Mouse (Mus musculus) cerebellum, postnatal 36 days (tissue): ENCODE measurements around the gene Car14.
"Not testable (repeated sequence)": the region's sequence is repeated elsewhere in the genome, so short reads cannot be mapped to it uniquely, and the experiment has no call there.

ENCODE experiments used
- DNase-seq, 2 experiments: peaks; one replicate each; pipeline ENCODE4 v3.0.0; 2021 to 2022; ENCODE audit warnings: mixed read lengths in 2 of 2

Gene Car14

GRCm38 (mm10) chr3:95904568-95904967 lies at the start of gene Car14:
Gene Car14 (minus strand): TSS chr3:95904691.
- DNase-seq, result no peak

DNA sequence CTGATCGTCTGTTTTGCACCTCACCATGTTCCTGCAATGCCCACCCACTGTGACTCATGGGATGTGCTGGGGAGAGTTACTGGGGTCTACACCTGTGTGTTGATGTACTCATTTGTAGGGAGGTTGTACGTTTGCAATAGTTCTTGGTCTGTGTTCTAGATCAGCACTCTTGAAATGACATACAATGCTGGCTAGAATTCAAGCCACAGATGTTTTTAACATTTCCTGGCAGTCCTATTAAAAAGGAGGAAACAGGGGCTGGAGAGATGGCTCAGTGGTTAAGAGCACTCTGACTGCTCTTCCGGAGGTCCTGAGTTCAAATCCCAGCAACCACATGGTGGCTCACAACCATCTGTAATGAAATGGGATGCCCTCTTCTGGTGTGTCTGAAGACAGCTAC lies 49.0 kb upstream of the Car14 start:
- DNase-seq, result no peak

- DNase-seq, result no peak
These were observed 48.5 kb upstream of the Car14 start for GRCm38 (mm10) chr3:95953023-95953422.

DNA sequence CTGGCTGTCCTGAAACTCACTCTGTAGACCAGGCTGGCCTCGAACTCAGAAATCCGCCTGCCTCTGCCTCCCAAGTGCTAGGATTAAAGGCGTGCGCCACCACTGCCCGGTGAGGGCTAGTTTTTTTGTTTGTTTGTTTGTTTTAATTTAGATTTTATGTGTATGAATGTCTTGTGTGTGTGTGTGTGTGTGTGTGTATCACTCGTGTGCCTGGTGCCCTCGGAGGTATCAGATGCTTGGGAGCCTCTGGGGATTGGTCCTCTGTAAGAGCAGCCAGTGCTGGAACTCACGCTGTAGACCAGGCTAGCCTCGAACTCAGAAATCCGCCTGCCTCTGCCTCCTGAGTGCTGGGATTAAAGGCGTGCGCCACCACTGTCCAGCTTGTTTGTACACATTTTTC lies 47.1 kb upstream of the Car14 start:
- DNase-seq, result not testable (repeated sequence)

DNA sequence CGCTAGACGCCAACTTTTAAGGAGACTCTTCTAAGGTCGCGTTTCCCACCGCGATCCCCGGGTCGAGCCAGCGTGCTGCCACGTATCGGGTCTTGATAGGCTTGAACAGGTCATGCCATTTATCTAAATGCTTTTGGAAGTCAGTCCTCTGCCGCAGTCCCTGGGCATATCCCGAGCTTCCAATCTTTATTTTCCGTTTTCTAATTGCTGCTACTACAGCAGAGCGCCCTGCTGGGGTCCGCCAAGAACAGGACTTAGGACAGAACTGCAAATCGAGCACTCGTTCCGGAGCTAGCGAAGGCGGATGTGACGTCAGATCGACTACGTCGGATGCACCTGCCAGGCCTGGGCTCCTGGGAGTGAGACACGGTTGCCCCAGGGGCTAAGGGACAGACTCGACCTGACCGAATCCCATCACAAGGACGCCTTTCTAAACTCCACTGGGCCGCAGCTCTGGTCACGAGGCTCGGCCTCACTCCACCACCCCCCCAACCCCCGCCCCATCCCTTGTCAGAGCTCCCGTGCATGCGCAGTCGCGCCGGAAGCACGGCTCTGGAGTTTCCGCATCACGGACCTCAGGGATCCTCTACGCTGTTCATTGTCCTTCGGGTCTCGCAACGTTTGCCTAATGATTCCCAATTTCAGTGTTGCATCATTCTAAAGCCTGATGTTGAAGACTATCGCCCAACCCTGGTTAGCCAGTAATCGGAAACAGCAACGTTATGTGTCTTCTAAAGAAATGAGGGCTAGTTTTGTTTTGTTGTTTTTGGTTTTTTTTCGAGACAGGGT lies 46.5 kb upstream of the Car14 start:
- DNase-seq, result peak; percentile 90 to 95

GRCm38 (mm10) chr3:95948325-95948724 lies 43.8 kb upstream of the Car14 start:
- no peak for DNase-seq

DNA sequence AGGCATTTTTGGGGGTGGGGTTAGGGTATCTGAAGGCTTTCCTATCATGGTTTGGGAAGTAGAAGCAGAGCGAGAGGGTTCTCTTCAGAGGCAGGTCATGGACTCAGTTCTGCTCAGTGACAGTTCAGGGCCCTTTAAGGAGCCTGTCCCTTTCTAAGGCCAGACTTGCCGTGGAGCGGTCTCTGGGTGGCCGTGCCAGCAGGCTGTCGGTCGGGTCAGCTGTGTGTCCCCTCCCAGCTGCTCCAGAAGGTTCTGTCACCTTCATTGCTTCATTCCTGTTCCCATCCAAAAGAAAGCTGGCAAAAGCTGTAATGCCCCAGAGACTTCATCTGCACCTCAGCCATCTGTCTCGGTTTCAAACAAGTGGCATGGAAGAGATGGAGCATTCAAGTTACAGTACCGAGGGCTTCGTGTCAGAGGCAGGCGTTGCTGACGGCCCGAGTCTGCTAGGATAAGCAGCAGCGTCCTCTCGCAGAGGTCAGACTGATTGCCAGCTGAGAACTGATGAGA lies 41.3 kb upstream of the Car14 start:
- DNase-seq, result no peak

- no peak for DNase-seq
These were observed 40.3 kb upstream of the Car14 start for GRCm38 (mm10) chr3:95944742-95945141.

DNA sequence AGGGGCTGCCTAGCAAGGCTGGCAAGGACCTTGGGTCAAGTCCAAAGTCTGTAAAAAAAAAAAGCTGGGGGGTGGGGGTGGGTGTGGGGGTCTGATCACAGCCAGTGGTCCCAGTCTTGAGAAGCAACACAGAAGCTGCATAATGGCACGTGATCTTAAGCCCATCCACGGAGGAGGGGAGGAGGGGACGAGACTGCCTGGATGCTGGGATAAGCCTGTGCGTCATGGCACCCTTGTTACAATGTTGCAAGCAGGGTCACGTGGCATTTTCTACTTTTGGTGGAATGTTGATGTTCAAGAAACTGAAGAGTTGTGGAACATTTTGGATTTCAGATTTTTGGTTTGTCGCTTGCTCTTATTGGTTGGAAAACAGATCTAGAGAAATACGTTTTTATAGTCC lies 38.7 kb upstream of the Car14 start:
- no peak for DNase-seq

- DNase-seq, result no peak
These were observed 38.3 kb upstream of the Car14 start for GRCm38 (mm10) chr3:95942749-95943148.

DNA sequence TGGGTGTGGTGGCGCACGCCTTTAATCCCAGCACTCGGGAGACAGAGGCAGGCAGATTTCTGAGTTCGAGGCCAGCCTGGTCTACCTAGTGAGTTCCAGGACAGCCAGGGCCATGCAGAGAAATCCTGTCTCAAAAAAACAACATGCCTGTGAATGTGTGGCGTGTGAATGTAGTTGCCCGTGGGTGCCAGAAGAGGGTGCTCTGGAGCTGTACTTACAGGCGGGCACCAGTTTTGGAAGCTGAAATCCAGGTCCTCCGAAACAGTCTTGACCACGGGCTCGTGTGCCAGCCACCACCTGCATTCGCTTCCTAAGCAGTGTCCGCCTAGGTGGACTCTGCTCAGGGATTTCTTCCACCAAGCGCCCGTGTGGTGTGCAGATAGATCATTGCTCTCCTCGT lies 34.3 kb upstream of the Car14 start:
- DNase-seq, result no peak

DNA sequence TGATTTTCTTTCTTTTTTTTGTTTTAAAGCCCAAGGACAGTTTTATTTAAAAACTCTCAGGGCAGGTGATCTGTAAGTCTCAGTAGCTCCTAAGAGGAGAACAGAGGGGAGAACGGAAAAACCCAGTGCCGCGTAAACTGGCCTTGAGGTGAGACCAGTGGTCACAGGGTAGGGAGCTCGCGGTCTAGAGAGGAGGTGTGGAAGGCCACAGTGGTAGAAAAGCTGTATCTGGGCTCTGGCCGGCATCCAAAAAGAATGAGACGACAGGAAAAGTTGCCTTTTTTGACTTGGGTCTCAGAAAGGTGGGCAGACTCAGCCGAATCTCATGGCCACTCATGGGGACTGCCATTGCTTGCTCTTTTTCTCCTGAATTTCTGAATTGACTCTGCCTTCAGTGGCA lies 33.7 kb upstream of the Car14 start:
- no peak for DNase-seq

DNA sequence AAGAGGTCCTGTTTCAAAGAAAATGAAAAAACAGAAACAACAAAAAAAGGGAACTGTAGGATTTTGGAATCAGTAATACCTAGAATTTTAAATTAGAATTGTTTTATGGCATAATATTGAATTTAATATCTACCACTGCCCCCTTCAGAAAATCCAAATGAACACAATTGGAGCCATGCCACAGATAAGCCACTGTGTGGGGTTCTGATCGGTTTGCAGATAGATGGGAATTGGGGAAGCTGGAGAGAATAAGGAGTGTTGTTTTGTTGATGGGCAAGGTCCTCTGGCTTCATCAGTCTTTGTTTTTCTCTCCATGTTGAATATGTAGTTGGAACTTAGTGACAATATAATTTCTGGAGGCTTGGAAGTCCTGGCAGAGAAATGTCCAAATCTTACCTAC lies 30.0 kb upstream of the Car14 start:
- no peak for DNase-seq

- no peak for DNase-seq
These were observed 28.7 kb upstream of the Car14 start for GRCm38 (mm10) chr3:95933111-95933750.

- DNase-seq, result no peak
These were observed 28.1 kb upstream of the Car14 start for GRCm38 (mm10) chr3:95932566-95932965.

DNA sequence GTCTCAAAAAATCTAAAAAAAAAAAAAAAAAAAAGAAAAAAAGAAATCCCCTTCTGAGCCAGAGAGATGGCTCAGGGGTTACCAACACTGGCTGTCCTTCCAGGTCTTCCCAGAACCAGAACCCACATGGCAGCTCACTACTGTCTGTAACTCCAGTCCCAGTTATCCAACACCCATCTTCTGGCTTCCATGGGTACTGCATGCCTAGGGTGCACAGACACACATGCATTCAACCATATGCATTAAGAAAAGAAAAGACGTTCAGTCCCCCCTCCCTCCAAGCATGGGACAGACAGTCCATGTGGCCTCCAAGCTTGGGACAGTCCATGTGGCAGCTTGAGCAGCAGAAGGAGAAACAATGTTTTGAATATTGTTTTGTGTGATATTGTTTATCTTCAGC lies 27.7 kb upstream of the Car14 start:
- no peak for DNase-seq

- no peak for DNase-seq
These were observed 27.0 kb upstream of the Car14 start for GRCm38 (mm10) chr3:95931471-95931870.

GRCm38 (mm10) chr3:95930471-95930789 lies 25.9 kb upstream of the Car14 start:
- DNase-seq, result no peak

DNA sequence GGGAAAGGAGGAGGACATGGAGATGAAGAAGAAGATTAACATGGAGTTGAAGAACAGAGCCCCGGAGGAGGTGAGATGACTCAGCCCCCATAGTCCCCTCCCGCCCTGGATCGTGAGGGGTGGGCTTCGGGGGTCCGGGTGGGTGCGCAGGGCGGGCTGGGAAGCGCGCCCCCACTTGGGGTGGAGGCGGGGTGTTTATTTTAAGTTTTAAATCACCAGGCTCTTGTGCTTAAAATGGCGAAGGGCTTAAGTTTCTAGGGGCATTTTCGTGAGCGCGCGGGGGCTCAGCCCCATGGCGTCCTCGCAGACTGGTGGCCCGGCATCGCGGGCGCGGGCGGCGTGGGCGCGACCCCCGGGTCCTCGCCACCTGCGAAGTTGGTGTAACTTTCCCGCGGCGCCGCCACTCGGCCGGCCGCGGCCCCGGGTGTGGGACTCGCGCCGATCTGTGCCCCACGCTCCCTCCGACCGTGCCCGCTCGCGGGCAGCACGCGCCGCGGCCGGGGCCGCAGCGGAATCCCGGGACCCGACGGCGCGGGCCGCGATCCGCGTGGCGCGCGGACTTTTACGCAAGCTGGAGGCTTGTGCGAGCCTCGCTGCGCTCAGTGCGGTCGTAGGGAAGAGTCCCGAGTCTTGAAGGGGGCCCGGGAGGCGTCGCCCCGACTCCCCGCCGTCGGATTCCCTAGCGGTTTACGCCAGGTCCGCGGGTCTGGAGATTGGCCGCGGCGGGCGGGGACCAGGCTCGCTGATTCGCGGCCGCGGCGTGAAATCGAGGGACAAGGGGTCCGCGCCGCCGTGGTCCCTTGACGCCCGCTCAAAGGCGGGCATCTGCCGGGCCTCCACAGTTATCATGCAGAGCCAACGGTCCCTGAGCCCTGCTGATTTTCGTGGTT lies 25.3 kb upstream of the Car14 start:
- DNase-seq, result peak; percentile 29 to 40

DNA sequence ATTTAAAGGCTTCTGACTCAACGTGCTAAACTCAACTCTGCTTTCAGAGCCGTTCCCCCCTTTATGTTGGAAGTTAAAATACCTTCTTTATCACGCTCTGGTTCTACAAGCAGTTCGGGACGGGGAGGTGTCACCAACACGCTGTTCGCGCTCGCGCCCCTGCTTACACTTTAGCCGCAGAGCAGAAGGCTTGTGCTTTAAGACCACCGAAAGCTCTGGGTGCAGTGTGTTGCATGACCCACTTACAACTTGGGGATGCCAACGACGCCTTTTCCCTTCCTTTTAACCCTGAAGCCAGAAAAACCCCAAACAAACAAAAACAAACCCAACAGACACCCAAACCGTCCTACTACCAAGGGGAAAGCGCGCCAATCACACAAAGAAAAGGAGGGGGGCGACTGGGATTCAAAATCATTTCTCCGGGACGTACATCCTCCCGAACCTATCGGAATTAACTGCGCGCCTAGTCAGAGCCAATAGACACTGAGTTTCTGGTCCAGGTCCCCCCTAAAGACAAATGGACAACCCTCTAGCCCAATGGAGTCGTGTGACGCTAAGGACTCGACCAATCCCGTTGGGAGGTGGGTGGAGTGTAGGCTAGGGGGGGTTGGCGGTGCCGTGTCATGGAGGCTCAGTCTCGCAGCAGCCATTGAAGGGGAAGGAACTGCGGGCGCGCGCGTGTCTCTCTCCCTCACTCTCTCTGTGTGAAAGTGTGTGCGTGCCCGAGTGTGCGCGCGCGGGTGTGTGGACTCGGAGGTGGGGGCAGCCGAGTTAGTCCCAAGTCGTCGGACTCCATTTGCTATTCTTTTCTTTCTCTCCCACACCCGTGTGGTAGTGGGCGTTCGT lies 24.4 kb upstream of the Car14 start, which contains the start of gene Anp32e:
Gene Anp32e (plus strand): TSS at position 589 of the 846 bp plus-strand sequence.
- DNase-seq, result peak; percentile 95 to 96

GRCm38 (mm10) chr3:95928261-95928657 lies 23.8 kb upstream of the Car14 start:
- DNase-seq, result no peak

DNA sequence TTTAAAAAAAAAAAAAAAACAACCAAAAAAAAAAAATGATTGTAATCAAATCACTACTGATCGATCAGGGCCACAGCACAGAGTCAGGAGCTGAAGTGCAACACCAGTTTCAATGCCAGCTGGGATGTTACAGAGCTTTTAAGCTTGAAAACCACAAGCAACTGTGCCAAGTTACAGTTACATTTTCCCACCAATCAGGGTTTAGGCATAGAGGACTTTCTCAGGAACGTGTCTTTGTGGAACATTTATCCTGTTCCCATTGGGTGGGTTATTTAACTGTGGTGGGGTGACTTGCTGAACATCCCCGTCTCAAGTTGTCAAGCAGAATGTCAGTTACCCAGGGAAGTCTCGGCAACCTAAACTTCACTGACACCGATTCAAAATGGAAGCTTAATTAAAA lies 20.6 kb upstream of the Car14 start:
- no peak for DNase-seq
